Mouse (Mus musculus) hindbrain, embryonic 11.5 days (tissue): ENCODE data around the gene Dlg2. TPM values are rescaled to one million over a fixed set of nuclear protein-coding genes. Genes with fewer than 3 reads are reported as not detected.

Experiments used
- ATAC-seq: fragments of 200-750 bp; cut with Nextera tagmentation; 2 replicates; pipeline ENCODE4 v1.8.0; 2017; ENCODE audit warnings: mild to moderate bottlenecking, moderate TSS enrichment, moderate library complexity; ENCODE audit not compliant: low FRiP score
- DNase-seq: peaks from one replicate; pipeline ENCODE4 v3.0.0-alpha.2; 2015; ENCODE audit warnings: low spot score
- H3K27ac ChIP-seq: fragments of 300-500 bp; sonication (generic); 2 replicates; pipeline ENCODE4 v1.5.1; 2014; ENCODE audit warnings: mild to moderate bottlenecking, low read depth, low read length
- H3K27me3 ChIP-seq: fragments of 300-500 bp; sonication (generic); 2 replicates; pipeline ENCODE4 v1.6.1; 2014; ENCODE audit warnings: mild to moderate bottlenecking, low read length, moderate library complexity, mixed read lengths; ENCODE audit not compliant: control insufficient read depth, insufficient read depth
- H3K36me3 ChIP-seq: fragments of 300-500 bp; sonication (generic); 2 replicates; pipeline ENCODE4 v1.6.1; 2014; ENCODE audit warnings: mild to moderate bottlenecking, low read length, moderate library complexity, mixed read lengths; ENCODE audit not compliant: control insufficient read depth, insufficient read depth
- H3K4me1 ChIP-seq: fragments of 300-500 bp; sonication (generic); replicated peaks from 2 replicates; pipeline ENCODE4 v1.6.1; 2014; ENCODE audit warnings: low read length, mixed read lengths; ENCODE audit not compliant: control insufficient read depth, insufficient read depth
- H3K4me2 ChIP-seq: fragments of 300-500 bp; sonication (generic); replicated peaks from 2 replicates; pipeline ENCODE4 v1.6.1; 2014; ENCODE audit warnings: mild to moderate bottlenecking, low read depth, low read length
- H3K4me3 ChIP-seq: fragments of 300-500 bp; sonication (generic); 2 replicates; pipeline ENCODE4 v1.5.1; 2014; ENCODE audit warnings: low read depth, low read length
- H3K9ac ChIP-seq: fragments of 300-500 bp; sonication (generic); 2 replicates; pipeline ENCODE4 v1.6.1; 2014; ENCODE audit warnings: low read depth, low read length
- H3K9me3 ChIP-seq: fragments of 300-500 bp; sonication (generic); 2 replicates; pipeline ENCODE4 v1.6.1; 2016; ENCODE audit warnings: low read length; ENCODE audit not compliant: control insufficient read depth
- WGBS: fragments of 180-500 bp; shearing (Covaris S2); extraction: QIAGEN DNeasy Blood & Tissue Kit; methylation state at CpG from one replicate; pipeline ENCODE4 v1.1.7; 2014; 5-methylcytosine and 5-hydroxymethylcytosine counted together
- polyA plus RNA-seq: library from polyadenylated mRNA; unstranded; fragments of >200 nt; fragmentation: Nextera tagmentation; extraction: Ambion mirVana; gene quantifications from 2 replicates; pipeline ENCODE4 v1.2.1, GENCODE M21; 2014

Gene Dlg2
- polyA plus RNA-seq, 1 experiment from 2014 or later, result 3.1 TPM

DNA sequence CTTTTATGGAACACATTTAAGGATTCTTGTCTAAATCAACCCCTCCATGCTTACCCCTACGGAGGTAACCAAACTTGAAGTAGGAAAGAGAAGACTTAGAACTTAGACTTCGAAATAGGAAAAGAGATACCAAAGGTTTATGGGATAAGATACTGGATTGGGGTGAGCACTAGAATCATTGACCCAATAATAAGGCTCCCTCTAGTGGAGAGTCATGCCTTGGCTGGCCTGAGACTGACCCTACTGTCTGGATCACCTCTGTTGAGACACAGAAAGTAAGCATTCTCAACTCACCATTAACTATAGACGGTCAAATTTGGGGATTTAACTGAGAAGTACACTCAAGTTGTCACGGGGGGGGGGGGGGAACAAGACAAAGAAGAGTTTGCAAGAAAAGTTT is 1847.2 kb downstream of the Dlg2 start:
- H3K27me3 ChIP-seq, result no peaks in the 10 kb centered on the region
- 50% methylated on average over 4 of the region's 4 CpGs for WGBS
- H3K4me1 ChIP-seq, result no peaks in the 10 kb centered on the region; the same call in 1 of the 2 replicates
- no peak overlapping the region for H3K4me2 ChIP-seq
- no peak overlapping the region for H3K9ac ChIP-seq
- no peak; the same call in 1 of the 2 replicates for ATAC-seq
- H3K4me3 ChIP-seq, result no peak overlapping the region
- H3K36me3 ChIP-seq, result no peaks in the 10 kb centered on the region
- no peaks in the 10 kb centered on the region for H3K9me3 ChIP-seq
- peak; percentile 54 for DNase-seq
- H3K27ac ChIP-seq, result no peak overlapping the region

GRCm38 (mm10) chr7:92327343-92327896 is 1850.9 kb downstream of the Dlg2 start:
- no peaks in the 10 kb centered on the region for H3K4me1 ChIP-seq
- H3K4me3 ChIP-seq, result no peak overlapping the region
- no peaks in the 10 kb centered on the region for H3K9me3 ChIP-seq
- H3K27ac ChIP-seq, result no peak overlapping the region
- H3K4me2 ChIP-seq, result no peak overlapping the region
- no peaks in the 10 kb centered on the region for H3K27me3 ChIP-seq
- 67% methylated on average over 2 of the region's 2 CpGs for whole genome bisulfite sequencing
- H3K9ac ChIP-seq, result no peak overlapping the region
- DNase-seq, result no peak
- H3K36me3 ChIP-seq, result no peaks in the 10 kb centered on the region
- no peak for ATAC-seq

DNA sequence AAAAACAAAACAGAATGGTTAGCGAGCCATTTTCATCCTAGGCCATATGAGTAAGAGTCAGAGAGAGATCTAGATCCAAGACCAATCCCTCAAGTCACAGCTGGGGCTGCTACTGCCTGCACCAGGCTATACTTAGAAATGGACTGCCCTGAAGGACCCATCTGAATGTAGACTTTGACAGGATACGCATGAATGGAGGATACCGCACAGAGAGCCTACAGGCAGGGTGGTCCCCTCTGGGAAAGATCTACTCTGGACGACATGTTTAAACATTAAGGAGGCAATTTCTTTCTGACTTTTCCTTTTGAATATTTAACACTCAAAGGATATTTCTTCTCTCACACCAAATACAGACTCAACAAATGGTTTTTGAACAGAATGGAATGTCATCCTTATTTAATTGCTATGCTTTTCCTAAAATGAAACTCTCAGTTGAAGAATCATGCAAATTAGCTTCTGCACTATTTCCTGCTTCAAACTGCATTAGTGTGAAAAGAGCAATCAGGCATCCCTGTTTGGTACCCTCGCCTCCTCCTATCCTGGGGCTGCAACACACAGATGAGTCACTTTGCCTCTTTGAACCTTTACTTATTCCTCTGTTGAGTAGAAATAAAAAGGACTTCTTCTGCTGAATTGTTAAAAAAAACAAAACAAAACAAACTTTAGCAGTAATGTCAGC is 1856.9 kb downstream of the Dlg2 start:
- no peaks in the 10 kb centered on the region for H3K27me3 ChIP-seq
- DNase-seq, result no peak
- no peaks in the 10 kb centered on the region for H3K36me3 ChIP-seq
- ATAC-seq, result no peak
- no peak overlapping the region for H3K4me3 ChIP-seq
- no peak overlapping the region for H3K9ac ChIP-seq
- no peaks in the 10 kb centered on the region for H3K4me1 ChIP-seq
- WGBS, result 78% methylated on average over 5 of the region's 5 CpGs
- no peaks in the 10 kb centered on the region for H3K9me3 ChIP-seq
- no peak overlapping the region for H3K27ac ChIP-seq
- H3K4me2 ChIP-seq, result no peak overlapping the region

GRCm38 (mm10) chr7:92356542-92356941 is 1880.1 kb downstream of the Dlg2 start:
- no peak for DNase-seq
- Histone ChIP-seq H3K4me3 (no peak overlapping the region), H3K36me3 (no peaks in the 10 kb centered on the region), H3K9me3 (no peaks in the 10 kb centered on the region), H3K27me3 (no peaks in the 10 kb centered on the region), H3K4me2 (no peak overlapping the region), H3K27ac (no peak overlapping the region), H3K9ac (no peak overlapping the region), H3K4me1 (no peaks in the 10 kb centered on the region)
- ATAC-seq, result no peak
- WGBS, result 75% methylated on average over 3 of the region's 3 CpGs

GRCm38 (mm10) chr7:92363386-92363785 is 1886.9 kb downstream of the Dlg2 start:
- Histone ChIP-seq H3K4me3 (no peak overlapping the region), H3K36me3 (no peaks in the 10 kb centered on the region), H3K4me2 (no peak overlapping the region), H3K4me1 (no peaks in the 10 kb centered on the region), H3K27ac (no peak overlapping the region), H3K9me3 (no peaks in the 10 kb centered on the region), H3K9ac (no peak overlapping the region), H3K27me3 (no peaks in the 10 kb centered on the region)
- DNase-seq (no peak), ATAC-seq (no peak)
- WGBS, result 78% methylated on average over 3 of the region's 3 CpGs

DNA sequence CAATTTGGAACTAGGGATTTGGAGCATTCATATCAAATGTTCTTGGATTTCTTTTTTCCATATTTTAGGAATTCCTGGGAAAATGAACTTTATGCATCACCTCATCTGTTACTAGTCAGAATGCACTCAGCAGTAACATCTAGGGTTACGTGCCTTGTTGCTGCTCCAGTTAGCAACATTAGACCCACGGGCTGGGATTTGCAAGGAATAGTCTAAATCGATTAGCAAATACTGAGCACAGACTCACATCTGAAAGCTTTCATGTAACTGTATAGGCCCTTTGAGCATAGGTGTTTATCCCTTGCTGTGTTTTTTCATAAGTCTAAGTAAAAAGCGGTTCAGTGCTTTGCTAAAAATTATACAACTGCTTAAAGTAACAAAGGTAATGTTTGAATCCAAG is 1887.3 kb downstream of the Dlg2 start:
- DNase-seq (no peak), ATAC-seq (no peak)
- no peaks in the 10 kb centered on the region for H3K4me1 ChIP-seq
- H3K36me3 ChIP-seq, result no peaks in the 10 kb centered on the region
- H3K9ac ChIP-seq, result no peak overlapping the region
- whole genome bisulfite sequencing, result 77% methylated on average over 4 of the region's 4 CpGs
- no peak overlapping the region for H3K27ac ChIP-seq
- no peak overlapping the region for H3K4me3 ChIP-seq
- H3K9me3 ChIP-seq, result no peaks in the 10 kb centered on the region
- H3K27me3 ChIP-seq, result no peaks in the 10 kb centered on the region
- H3K4me2 ChIP-seq, result no peak overlapping the region

GRCm38 (mm10) chr7:92367111-92367510 is 1890.6 kb downstream of the Dlg2 start:
- Histone ChIP-seq H3K27ac (no peak overlapping the region), H3K4me2 (no peak overlapping the region), H3K36me3 (no peaks in the 10 kb centered on the region), H3K9ac (no peak overlapping the region), H3K4me1 (no peaks in the 10 kb centered on the region), H3K9me3 (no peaks in the 10 kb centered on the region), H3K4me3 (no peak overlapping the region), H3K27me3 (no peaks in the 10 kb centered on the region)
- 92% methylated on average over 1 of the region's 1 CpGs for WGBS
- ATAC-seq (no peak), DNase-seq (no peak)

DNA sequence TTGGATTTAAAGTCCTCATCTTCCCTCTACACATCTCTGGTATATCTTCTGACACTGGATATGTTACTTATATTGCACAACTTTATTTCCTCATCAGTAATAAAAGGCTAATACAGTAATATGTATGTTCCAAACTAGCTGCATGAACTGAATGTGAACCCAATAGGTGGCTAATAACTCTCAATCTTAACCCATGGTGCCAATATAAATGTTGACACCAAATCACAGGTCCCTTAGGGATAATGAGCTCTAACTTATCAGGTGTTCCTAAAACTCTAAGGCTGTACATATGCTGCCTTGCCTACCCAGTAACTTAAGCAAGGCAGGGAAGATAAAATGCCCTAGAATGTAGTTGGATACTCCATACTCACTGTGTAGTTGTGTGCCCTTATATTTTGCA is 1894.0 kb downstream of the Dlg2 start:
- Histone ChIP-seq H3K36me3 (no peaks in the 10 kb centered on the region), H3K27ac (no peak overlapping the region), H3K4me2 (no peak overlapping the region), H3K4me1 (no peaks in the 10 kb centered on the region), H3K9ac (no peak overlapping the region), H3K27me3 (no peaks in the 10 kb centered on the region), H3K4me3 (no peak overlapping the region), H3K9me3 (no peaks in the 10 kb centered on the region)
- ATAC-seq (no peak), DNase-seq (no peak)

DNA sequence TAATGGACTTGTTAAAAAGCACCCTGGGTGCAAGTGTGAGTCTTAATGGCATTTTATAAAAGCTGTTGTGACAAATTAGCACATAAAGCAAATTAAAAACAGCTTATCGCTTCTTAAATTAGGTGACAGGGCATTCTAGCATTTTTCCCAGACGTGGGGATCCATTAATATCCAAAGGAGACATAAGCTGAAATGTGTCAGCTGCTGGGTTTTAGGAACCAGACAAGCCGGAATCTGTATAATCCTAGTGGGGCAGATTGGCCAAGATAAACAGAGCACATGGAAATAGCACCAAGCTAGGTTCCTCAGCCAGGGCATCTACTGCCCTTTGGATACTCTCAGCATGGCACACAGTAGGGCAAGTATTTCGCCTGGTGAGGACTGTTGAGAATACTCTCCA is 1895.2 kb downstream of the Dlg2 start:
- H3K4me2 ChIP-seq, result no peak overlapping the region
- no peak overlapping the region for H3K9ac ChIP-seq
- H3K4me1 ChIP-seq, result no peaks in the 10 kb centered on the region
- H3K27ac ChIP-seq, result no peak overlapping the region
- no peaks in the 10 kb centered on the region for H3K36me3 ChIP-seq
- ATAC-seq (no peak), DNase-seq (no peak)
- no peaks in the 10 kb centered on the region for H3K9me3 ChIP-seq
- H3K4me3 ChIP-seq, result no peak overlapping the region
- no peaks in the 10 kb centered on the region for H3K27me3 ChIP-seq
- 73% methylated on average over 4 of the region's 4 CpGs for WGBS
